Mouse (Mus musculus) forebrain, postnatal 0 days (tissue): ENCODE measurements around the gene Sec16a. TPM values are rescaled to one million over a fixed set of nuclear protein-coding genes. Genes with fewer than 3 reads are reported as not detected.

Experiments used
- ATAC-seq: fragments of 200-750 bp; cut with Nextera tagmentation; 2 replicates; pipeline ENCODE4 v1.8.0; 2017; ENCODE audit warnings: mild to moderate bottlenecking, moderate library complexity
- DNase-seq: peaks from one replicate; pipeline ENCODE4 v3.0.0-alpha.2; 2015
- H3K27ac ChIP-seq: fragments of 300-500 bp; sonication (generic); 2 replicates; pipeline ENCODE4 v1.5.1; 2014; ENCODE audit warnings: low read depth, mild to moderate bottlenecking, antibody characterized with exemption, low read length, moderate library complexity, mixed read lengths
- H3K27me3 ChIP-seq: fragments of 300-500 bp; sonication (generic); 2 replicates; pipeline ENCODE4 v1.6.1; 2014; ENCODE audit warnings: mild to moderate bottlenecking, low read length, mixed read lengths; ENCODE audit not compliant: insufficient read depth
- H3K36me3 ChIP-seq: fragments of 300-500 bp; sonication (generic); 2 replicates; pipeline ENCODE4 v1.6.1; 2014; ENCODE audit warnings: mild to moderate bottlenecking, moderate library complexity; ENCODE audit not compliant: insufficient read depth
- H3K4me1 ChIP-seq: fragments of 300-500 bp; sonication (generic); 2 replicates; pipeline ENCODE4 v1.6.1; 2014; ENCODE audit warnings: antibody characterized with exemption; ENCODE audit not compliant: insufficient read depth
- H3K4me2 ChIP-seq: fragments of 300-500 bp; sonication (generic); 2 replicates; pipeline ENCODE4 v1.6.1; 2014; ENCODE audit warnings: low read depth, mild to moderate bottlenecking, moderate library complexity
- H3K4me3 ChIP-seq: fragments of 300-500 bp; sonication (generic); 2 replicates; pipeline ENCODE4 v1.5.1; 2014; ENCODE audit warnings: low read depth, low read length, mixed read lengths
- H3K9ac ChIP-seq: fragments of 300-500 bp; sonication (generic); 2 replicates; pipeline ENCODE4 v1.6.1; 2014; ENCODE audit warnings: mild to moderate bottlenecking
- H3K9me3 ChIP-seq: fragments of 300-500 bp; sonication (generic); 2 replicates; pipeline ENCODE4 v1.6.1; 2016; ENCODE audit warnings: low read length
- CTCF ChIP-seq: sonication (generic); IDR thresholded peaks from 2 replicates; pipeline ENCODE4 v1.5.1; 2016; ENCODE audit warnings: antibody characterized with exemption, control low read depth, low read depth
- WGBS: fragments of 180-500 bp; shearing (Covaris S2); extraction: QIAGEN DNeasy Blood & Tissue Kit; methylation state at CpG from one replicate; pipeline ENCODE4 v1.1.7; 2014; 5-methylcytosine and 5-hydroxymethylcytosine counted together
- polyA plus RNA-seq: library from polyadenylated mRNA; unstranded; fragments of >200 nt; fragmentation: Nextera tagmentation; extraction: Ambion mirVana; gene quantifications from 2 replicates; pipeline ENCODE4 v1.2.1, GENCODE M21; 2015
- total RNA-seq: library from RNA; depleted of rRNA; stranded (reverse); fragments of >200 nt; gene quantifications from 2 replicates; pipeline ENCODE4 v1.2.3, GENCODE M21; 2014

Gene Sec16a
- total and polyA plus RNA-seq, 2 experiments from 2014 or later, result 10.9 to 65.6 TPM

GRCm38 (mm10) chr2:26403306-26403705 lies 41.7 kb downstream of the Sec16a start:
- Histone ChIP-seq H3K9me3 (no peaks in the 10 kb centered on the region), H3K4me3 (no peak overlapping the region)
- TF ChIP-seq CTCF, result no peak

GRCm38 (mm10) chr2:26402265-26402664 lies 42.8 kb downstream of the Sec16a start:
- ATAC-seq, result no peak
- H3K27me3 ChIP-seq, result no peaks in the 10 kb centered on the region
- no peak overlapping the region for H3K4me3 ChIP-seq
- no peak overlapping the region for H3K9ac ChIP-seq
- H3K36me3 ChIP-seq, result peaks cover 55% of the 10 kb centered on the region
- H3K27ac ChIP-seq, result no peak overlapping the region
- H3K4me2 ChIP-seq, result no peak overlapping the region
- no peak for DNase-seq
- H3K9me3 ChIP-seq, result no peaks in the 10 kb centered on the region
- TF ChIP-seq CTCF, result no peak
- H3K4me1 ChIP-seq, result peaks cover 17% of the 10 kb centered on the region
- 81% methylated on average over 1 of the region's 1 CpGs for WGBS

More at GRCm38 (mm10) chr2:26403306-26403705, 41.7 kb downstream of the Sec16a start:
- Histone ChIP-seq H3K9ac (no peak overlapping the region), H3K27me3 (no peaks in the 10 kb centered on the region), H3K27ac (no peak overlapping the region), H3K4me2 (no peak overlapping the region), H3K4me1 (peaks cover 28% of the 10 kb centered on the region), H3K36me3 (peaks cover 46% of the 10 kb centered on the region)
- ATAC-seq (no peak), DNase-seq (no peak)
- WGBS, result 86% methylated on average over 8 of the region's 8 CpGs

- Histone ChIP-seq H3K4me1 (peaks cover 7% of the 10 kb centered on the region; the same call in 1 of the 2 replicates), H3K9me3 (no peaks in the 10 kb centered on the region), H3K4me2 (no peak overlapping the region), H3K9ac (no peak overlapping the region), H3K36me3 (peaks cover 63% of the 10 kb centered on the region), H3K27ac (no peak overlapping the region), H3K27me3 (no peaks in the 10 kb centered on the region), H3K4me3 (no peak overlapping the region)
- no peak for ATAC-seq
- TF ChIP-seq CTCF, result no peak
- WGBS, result 94% methylated on average over 4 of the region's 4 CpGs
- no peak for DNase-seq
Observed at GRCm38 (mm10) chr2:26401023-26401422, 44.0 kb downstream of the Sec16a start.

DNA sequence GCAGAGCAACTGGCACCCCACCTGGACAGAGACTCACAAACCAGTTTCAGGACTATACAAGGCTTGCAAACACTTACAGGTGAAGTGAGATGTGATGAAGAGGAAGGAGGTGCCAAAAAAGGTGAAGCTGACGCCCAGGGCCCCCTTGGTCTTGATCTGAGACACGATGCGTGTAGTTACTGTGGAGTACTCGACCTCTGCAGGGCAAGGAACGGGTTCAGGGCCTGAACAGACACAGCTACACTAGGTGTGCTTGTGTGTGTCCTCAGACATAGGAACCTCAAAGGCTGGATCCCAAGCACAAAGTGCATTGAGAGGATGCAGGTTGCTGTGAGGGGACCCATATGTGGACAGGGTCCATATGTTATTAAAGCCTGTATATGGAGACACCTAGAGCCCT lies 44.7 kb downstream of the Sec16a start:
- 87% methylated on average over 5 of the region's 5 CpGs for WGBS
- Histone ChIP-seq H3K27ac (no peak overlapping the region), H3K36me3 (peaks cover 70% of the 10 kb centered on the region), H3K4me1 (no peaks in the 10 kb centered on the region), H3K27me3 (no peaks in the 10 kb centered on the region), H3K4me2 (no peak overlapping the region), H3K9ac (no peak overlapping the region), H3K9me3 (no peaks in the 10 kb centered on the region), H3K4me3 (no peak overlapping the region)
- DNase-seq (no peak), ATAC-seq (no peak)
- TF ChIP-seq CTCF, result no peak

- Histone ChIP-seq H3K4me1 (no peaks in the 10 kb centered on the region), H3K4me2 (no peak overlapping the region), H3K9ac (no peak overlapping the region), H3K9me3 (no peaks in the 10 kb centered on the region), H3K27me3 (no peaks in the 10 kb centered on the region), H3K36me3 (peaks cover 77% of the 10 kb centered on the region), H3K27ac (no peak overlapping the region), H3K4me3 (no peak overlapping the region)
- ATAC-seq, result no peak
- no peak for DNase-seq
- no peak for TF ChIP-seq CTCF
- 82% methylated on average over 5 of the region's 5 CpGs for WGBS
Observed at GRCm38 (mm10) chr2:26399647-26400046, 45.4 kb downstream of the Sec16a start.

- WGBS, result 87% methylated on average over 8 of the region's 8 CpGs
- Histone ChIP-seq H3K9me3 (no peaks in the 10 kb centered on the region), H3K4me1 (no peaks in the 10 kb centered on the region), H3K27ac (no peak overlapping the region), H3K36me3 (peaks cover 82% of the 10 kb centered on the region), H3K9ac (no peak overlapping the region), H3K4me3 (no peak overlapping the region), H3K27me3 (no peaks in the 10 kb centered on the region), H3K4me2 (no peak overlapping the region)
- ATAC-seq, result no peak
- no peak for DNase-seq
- TF ChIP-seq CTCF, result no peak
Observed at GRCm38 (mm10) chr2:26398978-26399377, 46.0 kb downstream of the Sec16a start.

GRCm38 (mm10) chr2:26391617-26392016 lies 53.4 kb downstream of the Sec16a start:
- no peak overlapping the region for H3K9ac ChIP-seq
- 88% methylated on average over 6 of the region's 6 CpGs for WGBS
- no peaks in the 10 kb centered on the region for H3K27me3 ChIP-seq
- peaks cover 14% of the 10 kb centered on the region; the same call in 1 of the 2 replicates for H3K4me1 ChIP-seq
- peaks cover 63% of the 10 kb centered on the region for H3K36me3 ChIP-seq
- ATAC-seq, result no peak
- no peak overlapping the region for H3K4me3 ChIP-seq
- no peak for DNase-seq
- H3K27ac ChIP-seq, result no peak overlapping the region
- no peaks in the 10 kb centered on the region for H3K9me3 ChIP-seq
- H3K4me2 ChIP-seq, result no peak overlapping the region
- TF ChIP-seq CTCF, result no peak

- Histone ChIP-seq H3K4me3 (no peak overlapping the region), H3K27me3 (no peaks in the 10 kb centered on the region), H3K9me3 (no peaks in the 10 kb centered on the region), H3K4me2 (no peak overlapping the region), H3K9ac (no peak overlapping the region), H3K36me3 (peaks cover 63% of the 10 kb centered on the region), H3K4me1 (peaks cover 14% of the 10 kb centered on the region; the same call in 1 of the 2 replicates), H3K27ac (no peak overlapping the region)
- WGBS, result 83% methylated on average over 3 of the region's 3 CpGs
- TF ChIP-seq CTCF, result no peak
- ATAC-seq, result no peak
- DNase-seq, result no peak
Observed at GRCm38 (mm10) chr2:26390954-26391353, 54.1 kb downstream of the Sec16a start.
